Mouse (Mus musculus) layer of hippocampus, postnatal 10 days (tissue): ENCODE results near the gene Myom3. TPM values are rescaled to one million over a fixed set of nuclear protein-coding genes. Genes with fewer than 3 reads are reported as not detected.

ENCODE experiments used
- DNase-seq, 2 experiments: peaks; one replicate each; pipeline ENCODE4 v3.0.0; 2021; ENCODE audit warnings: low spot score in 2 of 2
- total RNA-seq, 2 experiments: library from RNA; stranded (reverse); gene quantifications; 2 replicates each; pipeline ENCODE4 v1.2.3; 2021

Myom3 gene
- total RNA-seq, 2 experiments from 2014 or later, result 2.0 to 2.4 TPM

DNA sequence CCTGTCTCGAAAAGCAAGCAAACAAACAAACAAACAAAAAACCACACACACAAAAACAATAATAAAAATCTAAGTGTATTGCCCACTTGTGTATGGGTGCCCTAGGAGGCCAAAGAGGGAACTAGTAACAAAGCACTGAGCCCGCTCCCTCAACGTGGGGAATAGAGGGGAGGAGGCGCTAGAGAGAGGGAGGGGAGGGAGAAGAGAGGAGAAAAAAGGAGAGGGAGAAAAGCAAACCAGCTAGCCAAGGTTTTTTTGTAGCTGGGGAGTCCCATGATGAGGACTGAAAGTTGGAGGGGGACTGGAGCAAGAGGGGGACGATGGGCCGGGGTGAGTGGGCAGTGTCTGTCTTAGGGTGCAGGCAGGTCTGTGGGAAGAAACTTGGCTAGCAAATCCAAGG lies 95.6 kb downstream of the Myom3 start:
- DNase-seq, result peak in 1 of 2 experiments; percentile 18

- DNase-seq, result peak; percentile 90 to 94
Observed at GRCm38 (mm10) chr4:135855536-135856222, 96.2 kb downstream of the Myom3 start, which contains the start of gene Srsf10. Srsf10 (plus strand) TSS chr4:135855747.

DNA sequence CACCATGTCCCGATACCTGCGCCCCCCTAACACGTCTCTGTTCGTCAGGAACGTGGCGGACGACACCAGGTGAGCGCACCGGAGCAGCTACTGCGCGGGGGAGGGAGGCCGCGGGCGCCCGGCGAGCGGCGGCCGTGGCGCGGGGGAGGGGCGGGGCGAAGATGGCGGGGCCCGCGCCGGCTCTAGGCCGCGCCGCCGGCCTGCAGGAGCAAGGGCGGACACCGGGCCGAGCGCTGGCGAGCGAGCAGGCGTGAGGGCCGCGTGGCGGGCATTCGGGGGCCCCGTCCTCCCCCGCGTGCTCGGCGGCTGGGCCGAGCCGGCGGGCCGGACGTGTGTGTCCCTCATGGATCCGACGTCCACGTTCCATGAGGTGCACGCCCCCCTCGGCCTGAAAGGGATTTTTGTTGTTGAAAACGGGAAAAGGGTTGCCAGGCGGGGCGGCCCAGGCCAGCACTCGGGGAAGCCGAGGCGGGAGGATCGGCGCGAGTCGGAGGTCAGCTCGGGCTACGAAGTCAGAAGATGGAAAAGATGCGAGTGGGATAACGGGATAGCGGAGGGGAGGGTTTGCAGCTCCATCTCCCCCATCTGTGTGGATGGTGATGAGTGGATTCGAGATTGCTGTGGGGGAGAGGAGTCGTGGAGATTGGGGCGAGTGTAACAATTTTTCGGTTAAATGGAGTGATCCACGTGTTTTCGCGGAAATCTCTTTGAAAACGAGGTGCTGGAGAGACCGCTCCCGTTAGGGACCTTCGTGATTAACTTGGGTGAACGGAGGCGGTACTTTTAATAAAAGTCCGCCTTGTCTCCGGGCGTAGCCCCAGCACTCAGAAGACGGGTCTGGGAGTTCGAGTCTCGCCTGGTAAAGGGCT lies 96.9 kb downstream of the Myom3 start:
- DNase-seq, result peak; percentile 70 to 75

- no peak for DNase-seq
Observed at GRCm38 (mm10) chr4:135857597-135858186, 98.2 kb downstream of the Myom3 start.

Other genes with a start within 250 kb of the Myom3 start
- gene Grhl3, start 186.1 kb upstream of the Myom3 start, total RNA-seq, result under 1 TPM; 0.30 to 0.65 TPM
- under 1 TPM; 0.41 to 0.42 TPM for gene Ifnlr1, start 73.4 kb upstream of the Myom3 start, total RNA-seq
- gene Il22ra1, start 31.5 kb upstream of the Myom3 start, total RNA-seq, result under 1 TPM; 0.13 to 0.18 TPM
- 10 to 100 TPM; 86.7 to 88.2 TPM for gene Srsf10, start 96.0 kb downstream of the Myom3 start, total RNA-seq
- 10 to 100 TPM; 59.0 to 80.1 TPM for gene Pnrc2, start 114.1 kb downstream of the Myom3 start, total RNA-seq
- gene Cnr2, start 135.7 kb downstream of the Myom3 start, total RNA-seq, result under 1 TPM; 0.18 to 0.22 TPM
- gene Fuca1, start 161.0 kb downstream of the Myom3 start, total RNA-seq, result 10 to 100 TPM; 50.9 to 56.1 TPM
- 10 to 100 TPM; 33.6 to 36.3 TPM for gene Hmgcl, start 186.7 kb downstream of the Myom3 start, total RNA-seq
- 10 to 100 TPM; 34.6 to 36.2 TPM for gene Gale, start 204.0 kb downstream of the Myom3 start, total RNA-seq
- 100 to 1,000 TPM; 113 to 119 TPM for gene Lypla2, start 212.9 kb downstream of the Myom3 start, total RNA-seq
- 10 to 100 TPM; 76.2 to 81.0 TPM for gene Pithd1, start 227.5 kb downstream of the Myom3 start, total RNA-seq